Mouse (Mus musculus) olfactory bulb, adult 2 months (tissue): ENCODE measurements around the gene Racgap1.

Source experiments
- CTCF ChIP-seq: fragments of 200-500 bp; IDR thresholded peaks from 2 replicates; pipeline ENCODE4 v1.5.1; 2012; ENCODE audit warnings: low read depth, mild to moderate bottlenecking, low read length, moderate library complexity; ENCODE audit not compliant: insufficient read depth
- POLR2A ChIP-seq: fragments of 200-500 bp; IDR thresholded peaks from 2 replicates; pipeline ENCODE4 v1.6.1; 2012; ENCODE audit warnings: mild to moderate bottlenecking, low read depth, low read length, moderate library complexity; ENCODE audit not compliant: insufficient read depth

- TF ChIP-seq POLR2A (no peak), CTCF (peak; percentile 95)
Observed at GRCm38 (mm10) chr15:99668881-99669280, 17.4 kb upstream of the Racgap1 start.
